Mouse (Mus musculus) lung, embryonic 16.5 days (tissue): ENCODE data around the gene Sf1. TPM values are rescaled to one million over a fixed set of nuclear protein-coding genes. Genes with fewer than 3 reads are reported as not detected.
A peak's percentile ranks its signal among the peaks of the same experiment; 100 is the strongest.

Experiments used
- ATAC-seq: fragments of 200-750 bp; cut with Nextera tagmentation; 2 replicates; pipeline ENCODE4 v1.8.0; 2017; ENCODE audit warnings: low read depth, mild to moderate bottlenecking, moderate library complexity
- H3K27ac ChIP-seq: fragments of 300-500 bp; sonication (generic); 2 replicates; pipeline ENCODE4 v1.5.1; 2014; ENCODE audit warnings: mild to moderate bottlenecking, control low read depth, low read length
- H3K27me3 ChIP-seq: fragments of 300-500 bp; sonication (generic); 2 replicates; pipeline ENCODE4 v1.6.1; 2014; ENCODE audit warnings: low read depth, low read length, mixed read lengths; ENCODE audit not compliant: control insufficient read depth, insufficient read depth
- H3K36me3 ChIP-seq: fragments of 300-500 bp; sonication (generic); 2 replicates; pipeline ENCODE4 v1.6.1; 2014; ENCODE audit warnings: low read length; ENCODE audit not compliant: control insufficient read depth, insufficient read depth
- H3K4me1 ChIP-seq: fragments of 300-500 bp; sonication (generic); replicated peaks from 2 replicates; pipeline ENCODE4 v1.6.1; 2014; ENCODE audit warnings: low read length, mixed read lengths; ENCODE audit not compliant: control insufficient read depth, insufficient read depth
- H3K4me2 ChIP-seq: fragments of 300-500 bp; sonication (generic); 2 replicates; pipeline ENCODE4 v1.6.1; 2014; ENCODE audit warnings: low read depth, low read length, control low read depth
- H3K4me3 ChIP-seq: fragments of 300-500 bp; sonication (generic); 2 replicates; pipeline ENCODE4 v1.5.1; 2014; ENCODE audit warnings: mild to moderate bottlenecking, low read length, control low read depth
- H3K9ac ChIP-seq: fragments of 300-500 bp; sonication (generic); 2 replicates; pipeline ENCODE4 v1.6.1; 2014; ENCODE audit warnings: low read length, control low read depth
- H3K9me3 ChIP-seq: fragments of 300-500 bp; sonication (generic); 2 replicates; pipeline ENCODE4 v1.6.1; 2016; ENCODE audit warnings: low read length; ENCODE audit not compliant: control insufficient read depth
- WGBS: fragments of 180-500 bp; shearing (Covaris S2); extraction: QIAGEN DNeasy Blood & Tissue Kit; methylation state at CpG from one replicate; pipeline ENCODE4 v1.1.7; 2014; 5-methylcytosine and 5-hydroxymethylcytosine counted together
- polyA plus RNA-seq: library from polyadenylated mRNA; unstranded; fragments of >200 nt; fragmentation: Nextera tagmentation; extraction: Ambion mirVana; gene quantifications from 2 replicates; pipeline ENCODE4 v1.2.1, GENCODE M21; 2015

Gene Sf1
- polyA plus RNA-seq, 1 experiment from 2014 or later: 132 TPM

DNA sequence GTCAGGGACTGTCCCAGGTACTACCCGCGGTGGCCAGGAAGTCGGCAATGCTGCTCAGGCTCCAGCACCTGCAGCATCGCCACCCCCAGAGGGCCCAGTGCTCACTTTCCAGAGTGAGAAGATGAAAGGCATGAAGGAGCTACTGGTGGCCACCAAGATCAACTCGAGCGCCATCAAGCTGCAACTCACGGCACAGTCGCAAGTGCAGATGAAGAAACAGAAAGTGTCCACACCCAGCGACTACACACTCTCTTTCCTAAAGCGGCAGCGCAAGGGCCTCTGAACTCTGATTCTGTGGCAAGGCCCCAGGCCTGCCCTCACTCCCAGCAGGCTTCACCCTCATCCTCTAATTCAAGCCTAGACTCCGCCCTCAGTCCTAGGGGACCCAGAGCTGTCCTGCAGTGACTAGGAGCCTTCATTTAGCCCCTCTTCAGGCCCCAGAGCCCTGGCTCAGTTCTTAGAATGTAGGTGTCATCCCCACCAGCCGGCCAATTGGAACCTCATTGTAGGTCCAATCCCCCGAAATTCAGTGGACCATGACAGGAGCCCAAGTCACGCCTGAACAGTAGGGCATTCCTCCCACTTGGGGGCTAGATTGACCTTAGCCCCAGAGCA, 23.5 kb upstream of the Sf1 start:
- Histone ChIP-seq H3K4me2 (peak overlapping the region; percentile 96), H3K36me3 (peaks cover 26% of the 10 kb centered on the region), H3K4me1 (peaks cover 21% of the 10 kb centered on the region), H3K9ac (peak overlapping the region; percentile 34; the same call in 1 of the 2 replicates), H3K9me3 (no peaks in the 10 kb centered on the region), H3K27ac (peak overlapping the region; percentile 74), H3K27me3 (no peaks in the 10 kb centered on the region), H3K4me3 (peak overlapping the region; percentile 68)
- no peak for ATAC-seq
- 65% methylated on average over 15 of the region's 15 CpGs for WGBS

DNA sequence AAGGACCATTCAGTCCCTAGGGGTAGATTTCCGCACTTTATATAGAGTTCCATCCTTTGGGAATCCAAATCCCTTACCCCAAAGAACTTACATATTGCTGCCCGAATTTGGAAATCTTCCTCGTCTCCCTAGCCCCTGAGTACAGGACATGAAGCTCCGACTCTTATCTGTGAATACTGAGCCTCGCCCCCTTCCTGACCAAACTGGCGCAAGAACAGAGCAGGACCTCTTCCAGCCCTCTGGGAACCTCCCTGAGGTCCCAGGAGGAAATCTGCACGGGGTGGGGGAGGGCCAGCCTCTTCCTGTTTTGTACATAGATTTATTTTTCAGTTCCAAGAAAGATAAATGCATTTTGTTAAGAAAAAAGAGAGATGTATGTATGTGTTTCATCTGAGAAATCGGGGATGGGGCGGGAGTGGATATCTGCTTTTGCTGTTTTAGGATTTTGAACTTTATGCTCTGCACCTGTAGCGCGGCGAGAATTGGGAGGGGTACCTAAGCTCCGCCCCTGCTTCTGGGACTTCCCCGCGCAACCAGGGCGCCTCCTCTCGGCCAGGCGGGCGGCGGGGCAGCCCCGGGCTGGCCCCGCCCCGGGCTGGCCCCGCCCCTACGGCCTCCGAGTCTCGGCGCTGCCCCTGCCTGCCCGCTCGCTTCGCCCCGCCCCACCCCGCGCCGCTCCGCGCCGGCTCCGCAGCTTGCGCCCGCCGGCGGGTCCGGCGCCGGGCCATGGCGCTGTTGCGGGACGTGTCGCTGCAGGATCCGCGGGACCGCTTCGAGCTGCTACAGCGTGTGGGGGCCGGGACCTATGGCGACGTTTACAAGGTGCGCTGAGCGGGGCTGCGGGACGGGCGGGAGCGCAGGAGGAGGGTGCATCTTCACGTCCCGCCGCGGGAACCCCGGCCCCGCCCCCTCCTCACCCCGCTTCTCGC, 22.7 kb upstream of the Sf1 start, which contains the start of gene Map4k2:
TSS of gene Map4k2 (plus strand) at position 612 of the 929 bp plus-strand sequence.
- Histone ChIP-seq H3K36me3 (peaks cover 28% of the 10 kb centered on the region), H3K4me1 (peaks cover 20% of the 10 kb centered on the region)
- 8% methylated on average over 35 of the region's 72 CpGs for WGBS

DNA sequence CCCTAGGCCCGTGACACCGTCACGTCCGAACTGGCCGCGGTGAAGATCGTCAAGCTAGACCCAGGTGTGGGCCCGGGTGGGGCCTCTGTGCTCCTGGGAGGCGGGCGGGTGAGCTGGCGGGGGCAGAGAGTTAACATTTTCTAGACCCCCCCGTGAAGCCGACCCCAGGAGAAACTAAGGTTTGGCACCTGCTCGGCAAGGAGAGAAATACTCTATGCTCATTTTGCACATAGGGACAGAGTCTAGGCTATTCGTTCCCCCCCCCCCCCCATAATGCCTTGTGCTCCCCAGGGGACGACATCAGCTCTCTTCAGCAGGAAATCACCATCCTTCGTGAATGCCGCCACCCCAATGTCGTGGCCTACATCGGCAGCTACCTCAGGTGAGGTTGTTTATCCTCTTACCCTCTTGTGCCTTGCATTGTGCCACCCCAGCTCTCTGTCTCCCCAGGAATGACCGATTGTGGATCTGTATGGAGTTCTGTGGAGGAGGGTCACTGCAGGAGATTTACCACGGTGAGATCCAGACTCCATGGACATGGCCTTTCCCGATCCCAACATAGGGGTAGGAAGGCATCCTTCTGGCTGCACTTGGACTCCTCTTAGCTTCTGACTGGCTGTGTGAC, 21.9 kb upstream of the Sf1 start:
- Histone ChIP-seq H3K27me3 (no peaks in the 10 kb centered on the region), H3K4me1 (peaks cover 12% of the 10 kb centered on the region), H3K4me2 (peak overlapping the region; percentile 96), H3K27ac (peak overlapping the region; percentile 61), H3K4me3 (peak overlapping the region; percentile 68), H3K9me3 (no peaks in the 10 kb centered on the region), H3K36me3 (peaks cover 35% of the 10 kb centered on the region), H3K9ac (peak overlapping the region; percentile 77)
- no peak for ATAC-seq
- WGBS: 9% methylated on average over 23 of the region's 23 CpGs

More for the DNA sequence above, 22.7 kb upstream of the Sf1 start, which contains the start of gene Map4k2:
- Histone ChIP-seq H3K4me2 (peak within 1 kb of the TSS; percentile 96), H3K9ac (peak within 1 kb of the TSS; percentile 77), H3K9me3 (no peaks in the 10 kb centered on the region), H3K4me3 (peak within 1 kb of the TSS; percentile 68), H3K27ac (peak within 1 kb of the TSS; percentile 74), H3K27me3 (no peaks in the 10 kb centered on the region)
- peak; percentile 90 for ATAC-seq

DNA sequence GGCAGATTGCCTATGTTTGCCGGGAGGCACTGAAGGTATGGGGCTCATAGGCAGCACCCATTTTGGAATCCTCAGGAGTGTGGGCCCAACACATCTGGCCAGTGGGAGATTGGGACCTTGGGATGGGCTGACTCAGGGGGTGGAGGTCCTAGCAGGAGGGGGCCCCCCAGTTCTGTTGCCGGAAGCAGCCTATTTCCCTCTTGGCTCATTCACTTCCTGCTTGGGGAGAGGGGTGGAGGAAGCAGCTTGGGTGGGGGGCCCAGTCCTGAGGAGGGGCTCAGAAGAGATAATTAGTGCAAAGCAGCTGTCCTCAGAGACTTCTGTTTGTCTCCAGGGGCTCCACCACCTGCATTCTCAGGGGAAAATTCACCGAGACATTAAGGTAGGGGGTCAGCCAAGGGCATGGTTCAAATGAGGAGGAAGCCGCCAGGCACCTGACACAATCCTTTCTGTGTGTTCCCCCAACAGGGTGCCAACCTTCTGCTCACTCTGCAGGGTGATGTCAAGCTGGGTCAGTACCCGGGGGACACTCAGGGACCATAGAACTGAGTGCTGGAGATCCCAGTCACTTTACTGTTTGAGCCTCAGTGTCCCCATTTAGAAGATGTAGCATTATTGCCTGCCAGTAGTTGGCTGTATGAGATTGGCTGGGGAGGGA, 21.1 kb upstream of the Sf1 start:
- peak overlapping the region; percentile 96 for H3K4me2 ChIP-seq
- H3K9me3 ChIP-seq: no peaks in the 10 kb centered on the region
- H3K36me3 ChIP-seq: peaks cover 37% of the 10 kb centered on the region
- H3K27me3 ChIP-seq: no peaks in the 10 kb centered on the region
- H3K4me3 ChIP-seq: peak overlapping the region; percentile 68
- H3K9ac ChIP-seq: peak overlapping the region; percentile 77
- ATAC-seq: no peak
- peaks cover 6% of the 10 kb centered on the region for H3K4me1 ChIP-seq
- 56% methylated on average over 5 of the region's 5 CpGs for WGBS
- H3K27ac ChIP-seq: peak overlapping the region; percentile 48

DNA sequence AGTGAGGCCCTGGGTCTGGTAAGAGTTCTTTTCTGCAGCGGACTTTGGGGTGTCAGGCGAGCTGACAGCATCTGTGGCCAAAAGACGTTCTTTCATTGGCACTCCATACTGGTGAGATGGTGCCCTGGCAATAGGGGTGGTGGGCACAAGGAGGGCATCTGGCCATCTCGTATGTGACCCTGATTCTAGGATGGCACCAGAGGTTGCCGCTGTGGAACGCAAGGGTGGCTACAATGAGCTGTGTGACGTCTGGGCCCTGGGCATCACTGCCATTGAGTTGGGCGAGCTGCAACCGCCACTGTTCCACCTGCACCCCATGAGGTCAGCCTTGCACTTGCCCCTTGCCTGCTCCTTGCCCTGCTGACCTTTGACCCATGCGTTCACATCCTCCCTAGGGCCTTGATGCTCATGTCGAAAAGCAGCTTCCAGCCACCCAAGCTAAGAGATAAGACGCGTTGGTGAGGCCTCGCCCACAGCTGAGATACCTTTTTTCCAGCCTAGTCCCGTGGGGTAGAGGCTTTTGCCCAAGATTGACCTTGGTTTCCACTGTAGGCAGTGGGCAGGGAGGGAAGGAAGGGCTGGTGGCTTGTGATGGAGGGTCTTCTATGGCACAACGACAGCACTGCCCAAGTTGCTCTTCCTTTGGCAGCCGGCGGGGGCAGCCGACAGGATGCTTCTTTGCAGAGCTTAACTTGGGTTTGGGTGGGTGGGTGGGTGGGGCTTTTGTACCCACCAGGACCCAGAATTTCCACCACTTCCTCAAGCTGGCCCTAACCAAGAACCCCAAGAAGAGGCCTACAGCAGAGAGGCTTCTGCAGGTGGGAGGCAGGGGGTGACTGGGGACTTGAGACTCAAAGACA, 20.2 kb upstream of the Sf1 start:
- H3K27me3 ChIP-seq: no peaks in the 10 kb centered on the region
- WGBS: 80% methylated on average over 19 of the region's 19 CpGs
- ATAC-seq: no peak
- no peak overlapping the region for H3K9ac ChIP-seq
- peaks cover 29% of the 10 kb centered on the region for H3K36me3 ChIP-seq
- H3K27ac ChIP-seq: no peak overlapping the region
- H3K4me1 ChIP-seq: peaks cover 6% of the 10 kb centered on the region
- no peaks in the 10 kb centered on the region for H3K9me3 ChIP-seq
- no peak overlapping the region for H3K4me2 ChIP-seq
- H3K4me3 ChIP-seq: no peak overlapping the region

DNA sequence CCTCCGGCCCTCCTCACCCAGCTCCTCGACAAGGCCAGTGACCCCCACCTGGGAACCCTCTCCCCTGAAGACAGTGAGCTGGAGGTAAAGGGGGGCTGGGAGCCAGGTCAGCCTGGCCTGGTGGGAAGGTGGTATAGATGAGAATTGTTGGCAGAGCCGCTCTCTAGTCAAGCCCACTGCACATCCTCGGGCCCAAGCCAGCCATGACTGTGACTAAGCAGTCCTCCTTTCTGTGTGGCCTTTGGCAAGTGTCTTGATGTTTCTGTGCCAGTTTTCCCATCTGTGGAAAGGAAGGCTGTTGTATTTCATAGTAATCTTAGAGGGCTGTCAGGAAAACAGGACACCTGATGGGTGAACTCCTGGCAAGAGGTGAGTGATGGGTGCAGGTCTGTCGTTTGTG, 19.5 kb upstream of the Sf1 start:
- 83% methylated on average over 5 of the region's 5 CpGs for WGBS
- H3K4me1 ChIP-seq: peaks cover 6% of the 10 kb centered on the region
- H3K36me3 ChIP-seq: peaks cover 23% of the 10 kb centered on the region

DNA sequence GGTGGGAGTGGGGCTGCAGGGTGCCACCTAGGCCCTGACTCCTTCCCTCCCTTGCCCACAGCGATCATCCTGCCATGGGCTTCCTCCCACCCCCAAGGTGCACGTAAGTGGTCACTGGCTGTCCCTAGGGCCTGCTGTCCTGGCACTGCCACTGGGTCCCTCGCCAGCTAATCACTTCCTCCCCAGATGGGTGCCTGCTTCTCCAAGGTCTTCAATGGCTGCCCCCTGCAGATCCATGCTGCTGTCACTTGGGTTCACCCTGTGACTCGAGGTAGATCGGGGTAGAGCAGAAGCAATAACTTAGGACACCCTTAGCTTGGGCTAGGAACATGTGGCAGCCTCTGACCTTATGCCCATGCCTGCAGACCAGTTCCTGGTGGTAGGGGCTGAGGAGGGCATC, 17.5 kb upstream of the Sf1 start:
- H3K4me2 ChIP-seq: no peak overlapping the region
- 81% methylated on average over 5 of the region's 5 CpGs for WGBS
- ATAC-seq: no peak
- H3K4me3 ChIP-seq: no peak overlapping the region
- no peak overlapping the region for H3K27ac ChIP-seq
- no peaks in the 10 kb centered on the region for H3K27me3 ChIP-seq
- no peaks in the 10 kb centered on the region; the same call in 1 of the 2 replicates for H3K4me1 ChIP-seq
- no peak overlapping the region for H3K9ac ChIP-seq
- peaks cover 18% of the 10 kb centered on the region for H3K36me3 ChIP-seq
- H3K9me3 ChIP-seq: no peaks in the 10 kb centered on the region

More for the DNA sequence above, 19.5 kb upstream of the Sf1 start:
- H3K4me3 ChIP-seq: no peak overlapping the region
- no peaks in the 10 kb centered on the region for H3K9me3 ChIP-seq
- no peak overlapping the region for H3K9ac ChIP-seq
- no peaks in the 10 kb centered on the region for H3K27me3 ChIP-seq
- H3K27ac ChIP-seq: no peak overlapping the region
- no peak overlapping the region for H3K4me2 ChIP-seq
- no peak for ATAC-seq

DNA sequence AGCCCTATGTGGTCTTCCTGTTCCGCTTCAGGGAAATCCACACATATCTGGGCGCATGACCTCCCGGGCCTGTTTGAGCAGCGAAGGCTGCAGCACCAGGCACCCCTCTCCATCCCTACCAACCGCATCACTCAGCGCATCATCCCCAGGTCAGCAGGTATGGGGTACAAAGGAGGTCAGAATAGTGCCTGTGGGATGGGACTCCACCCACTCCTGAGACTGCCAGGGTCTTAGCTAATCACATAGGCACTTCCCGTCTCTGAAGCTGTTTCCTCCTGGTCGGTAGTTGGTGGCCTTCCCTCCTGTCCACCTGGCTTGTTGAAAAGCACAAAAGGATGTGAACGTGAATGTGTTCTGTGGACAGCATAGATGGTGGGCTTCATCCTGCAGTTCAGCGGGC, 16.8 kb upstream of the Sf1 start:
- peaks cover 18% of the 10 kb centered on the region for H3K36me3 ChIP-seq
- 79% methylated on average over 10 of the region's 10 CpGs for WGBS
- no peaks in the 10 kb centered on the region for H3K27me3 ChIP-seq
- no peaks in the 10 kb centered on the region for H3K9me3 ChIP-seq
- H3K4me1 ChIP-seq: no peaks in the 10 kb centered on the region; the same call in 1 of the 2 replicates
- H3K4me2 ChIP-seq: no peak overlapping the region
- H3K9ac ChIP-seq: no peak overlapping the region
- no peak overlapping the region for H3K27ac ChIP-seq
- H3K4me3 ChIP-seq: no peak overlapping the region
- ATAC-seq: no peak
